Mouse (Mus musculus) testis, adult 2 months (tissue): Measurements from ENCODE around the gene 4930524N10Rik. TPM values are rescaled to one million over a fixed set of nuclear protein-coding genes. Genes with fewer than 3 reads are reported as not detected.

Source experiments
- H3K27ac ChIP-seq: fragments of 200-500 bp; 2 replicates; pipeline ENCODE4 v1.5.1; 2012; ENCODE audit warnings: low read depth, low read length; ENCODE audit not compliant: control insufficient read depth, insufficient read depth
- H3K27me3 ChIP-seq: fragments of 200-500 bp; 2 replicates; pipeline ENCODE4 v1.6.1; 2012; ENCODE audit warnings: mild to moderate bottlenecking, low read length, moderate library complexity; ENCODE audit not compliant: control insufficient read depth, insufficient read depth
- H3K36me3 ChIP-seq: fragments of 200-500 bp; 2 replicates; pipeline ENCODE4 v1.6.1; 2012; ENCODE audit warnings: mild to moderate bottlenecking, low read length; ENCODE audit not compliant: control insufficient read depth, insufficient read depth
- H3K4me1 ChIP-seq: fragments of 200-500 bp; 2 replicates; pipeline ENCODE4 v1.6.1; 2012; ENCODE audit warnings: low read length; ENCODE audit not compliant: control insufficient read depth, insufficient read depth
- H3K4me3 ChIP-seq: fragments of 200-500 bp; 2 replicates; pipeline ENCODE4 v1.5.1; 2012; ENCODE audit warnings: low read depth, mild to moderate bottlenecking, low read length, moderate library complexity, mixed read lengths; ENCODE audit not compliant: control insufficient read depth
- CTCF ChIP-seq: fragments of 200-500 bp; IDR thresholded peaks from 2 replicates; pipeline ENCODE4 v1.5.1; 2012; ENCODE audit warnings: low read depth, mild to moderate bottlenecking, inconsistent platforms, low read length, moderate library complexity; ENCODE audit not compliant: control insufficient read depth, insufficient read depth, insufficient replicate concordance
- POLR2A ChIP-seq: fragments of 200-500 bp; IDR thresholded peaks from 2 replicates; pipeline ENCODE4 v1.6.1; 2012; ENCODE audit warnings: low read depth, mild to moderate bottlenecking, inconsistent platforms, low read length, moderate library complexity; ENCODE audit not compliant: control insufficient read depth
- polyA plus RNA-seq: library from polyadenylated mRNA; depleted of rRNA; stranded (reverse); fragments of >200 nt; gene quantifications from 2 replicates; pipeline ENCODE4 v1.2.3, GENCODE M21; 2012; rRNA removed

The 4930524N10Rik gene
- 5.6 and 9.2 TPM in 2 replicates for polyA plus RNA-seq

DNA sequence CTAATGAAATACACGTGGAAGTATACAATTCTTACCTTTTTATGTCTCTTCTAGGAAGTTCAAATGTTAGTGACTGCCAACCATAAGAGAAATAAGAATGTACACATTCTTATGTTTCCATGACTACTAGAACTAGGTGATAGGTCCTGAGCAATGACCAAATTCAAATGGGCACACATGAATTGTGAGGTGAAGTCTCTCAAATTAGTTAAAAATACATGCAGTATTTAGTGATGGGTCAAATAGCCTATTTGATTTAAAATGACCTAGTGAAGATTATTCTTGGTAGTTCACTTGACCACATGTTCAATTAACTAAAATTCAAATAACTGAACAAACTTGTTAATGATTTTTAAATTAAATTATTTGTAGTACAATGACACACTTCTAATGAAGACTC lies at the start of gene 4930524N10Rik:
4930524N10Rik (minus strand) TSS at position 101 of the 400 bp plus-strand sequence.
- no peaks in the 10 kb centered on the region for H3K4me1 ChIP-seq
- no peaks in the 10 kb centered on the region for H3K36me3 ChIP-seq
- H3K27me3 ChIP-seq, result no peaks in the 10 kb centered on the region
- no peak within 1 kb of the TSS for H3K27ac ChIP-seq
- H3K4me3 ChIP-seq, result no peak within 1 kb of the TSS
- TF ChIP-seq CTCF (no peak), POLR2A (no peak)

DNA sequence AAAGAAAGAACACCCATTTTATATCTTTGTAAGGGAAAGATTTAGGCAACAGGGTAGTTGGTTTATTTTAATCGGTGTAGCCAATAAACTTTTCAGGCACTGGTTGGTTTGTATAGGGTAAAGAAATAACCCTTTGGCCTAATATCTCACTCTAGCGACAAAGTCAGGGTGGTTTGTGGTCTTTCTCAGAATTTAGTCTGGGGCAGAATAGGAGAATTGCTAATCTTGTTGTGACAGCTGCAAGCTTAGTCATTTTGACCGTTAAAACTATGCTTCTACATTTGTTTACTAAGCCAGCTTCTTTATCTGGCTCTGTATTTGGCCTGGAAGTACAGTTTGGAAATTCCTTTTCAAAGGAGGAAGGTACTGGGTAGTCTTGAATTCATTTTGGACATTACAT lies 6.8 kb upstream of the 4930524N10Rik start:
- no peak overlapping the region for H3K27ac ChIP-seq
- no peak overlapping the region for H3K4me3 ChIP-seq
- TF ChIP-seq CTCF, result no peak
- no peak for TF ChIP-seq POLR2A
- H3K4me1 ChIP-seq, result no peaks in the 10 kb centered on the region
- H3K27me3 ChIP-seq, result no peaks in the 10 kb centered on the region
- no peaks in the 10 kb centered on the region for H3K36me3 ChIP-seq

DNA sequence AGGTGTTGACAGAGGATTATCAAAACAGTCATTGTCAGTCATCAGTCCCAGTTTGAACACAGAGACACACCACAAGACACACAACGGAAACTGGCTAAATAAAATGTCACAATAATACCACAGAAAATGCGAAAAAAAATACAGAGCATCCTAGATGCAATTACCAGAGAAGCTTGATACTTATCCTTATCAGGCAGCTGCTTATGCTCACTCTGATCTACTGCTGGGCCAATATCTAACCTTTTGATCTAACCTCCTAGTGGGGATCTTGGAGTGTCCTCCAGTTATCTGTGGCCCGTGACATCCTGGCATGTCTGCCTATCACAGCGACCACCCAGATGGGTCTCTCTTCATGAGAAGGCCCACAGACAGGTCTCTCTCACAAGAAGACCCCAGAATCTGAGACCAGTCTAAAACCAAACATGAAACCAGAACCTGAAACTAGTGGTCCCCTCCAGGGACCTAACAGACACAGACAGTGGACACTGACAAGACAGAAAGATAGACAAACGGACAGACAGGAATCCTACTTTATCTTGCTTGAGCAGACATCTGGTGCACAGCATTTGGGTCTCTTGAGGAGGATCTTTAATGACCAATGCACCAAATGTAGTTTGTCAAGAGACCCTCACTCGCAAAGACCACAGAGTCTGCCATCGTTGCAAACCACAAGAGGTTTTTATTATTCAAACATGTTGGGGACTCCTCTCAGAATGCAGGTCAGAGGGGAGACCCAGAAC lies 6.3 kb upstream of the 4930524N10Rik start:
- Histone ChIP-seq H3K27me3 (no peaks in the 10 kb centered on the region), H3K4me3 (no peak overlapping the region)
- TF ChIP-seq POLR2A, result no peak
- TF ChIP-seq CTCF, result no peak

DNA sequence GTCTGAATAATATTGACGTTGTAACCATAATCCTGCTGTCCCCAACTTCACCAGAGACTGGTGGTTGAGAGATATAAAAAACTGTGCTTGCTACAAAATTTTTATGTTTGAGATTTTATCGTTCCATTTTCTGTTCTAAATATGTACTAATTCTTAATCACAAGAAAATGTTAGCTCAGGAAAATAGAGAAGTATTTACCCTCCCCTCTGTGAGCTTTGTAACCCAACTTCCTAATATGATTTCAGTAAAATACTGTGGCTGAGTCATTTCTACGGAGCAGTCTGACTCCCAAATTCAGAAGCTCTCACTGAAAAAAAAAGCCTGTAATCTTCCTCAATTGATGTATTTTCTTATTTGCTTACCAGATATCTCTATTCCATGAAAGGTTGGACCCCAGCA lies 4.7 kb upstream of the 4930524N10Rik start:
- H3K27ac ChIP-seq, result no peak overlapping the region
- H3K4me1 ChIP-seq, result no peaks in the 10 kb centered on the region
- H3K4me3 ChIP-seq, result no peak overlapping the region
- H3K36me3 ChIP-seq, result no peaks in the 10 kb centered on the region
- no peak for TF ChIP-seq CTCF
- TF ChIP-seq POLR2A, result no peak
- H3K27me3 ChIP-seq, result no peaks in the 10 kb centered on the region

More for the DNA sequence above, 6.3 kb upstream of the 4930524N10Rik start:
- Histone ChIP-seq H3K4me1 (no peaks in the 10 kb centered on the region), H3K36me3 (no peaks in the 10 kb centered on the region), H3K27ac (no peak overlapping the region)

Other genes starting within 250 kb of the 4930524N10Rik start
- 2.3 and 3.4 TPM in 2 replicates for gene Gm15140, start 222.7 kb downstream of the 4930524N10Rik start, polyA plus RNA-seq
- 1.2 and 2.5 TPM in 2 replicates for gene Samt4, start 138.6 kb upstream of the 4930524N10Rik start, polyA plus RNA-seq
- gene Samt2, start 236.0 kb upstream of the 4930524N10Rik start, polyA plus RNA-seq, result 4.5 and 8.1 TPM in 2 replicates